Mouse (Mus musculus): ENCODE results near the gene Trp53bp2. TPM values are rescaled to one million over a fixed set of nuclear protein-coding genes. Genes with fewer than 3 reads are reported as not detected.

The Trp53bp2 gene
- polyA plus RNA-seq, 1 experiment from 2014 or later: 27.2 TPM

DNA sequence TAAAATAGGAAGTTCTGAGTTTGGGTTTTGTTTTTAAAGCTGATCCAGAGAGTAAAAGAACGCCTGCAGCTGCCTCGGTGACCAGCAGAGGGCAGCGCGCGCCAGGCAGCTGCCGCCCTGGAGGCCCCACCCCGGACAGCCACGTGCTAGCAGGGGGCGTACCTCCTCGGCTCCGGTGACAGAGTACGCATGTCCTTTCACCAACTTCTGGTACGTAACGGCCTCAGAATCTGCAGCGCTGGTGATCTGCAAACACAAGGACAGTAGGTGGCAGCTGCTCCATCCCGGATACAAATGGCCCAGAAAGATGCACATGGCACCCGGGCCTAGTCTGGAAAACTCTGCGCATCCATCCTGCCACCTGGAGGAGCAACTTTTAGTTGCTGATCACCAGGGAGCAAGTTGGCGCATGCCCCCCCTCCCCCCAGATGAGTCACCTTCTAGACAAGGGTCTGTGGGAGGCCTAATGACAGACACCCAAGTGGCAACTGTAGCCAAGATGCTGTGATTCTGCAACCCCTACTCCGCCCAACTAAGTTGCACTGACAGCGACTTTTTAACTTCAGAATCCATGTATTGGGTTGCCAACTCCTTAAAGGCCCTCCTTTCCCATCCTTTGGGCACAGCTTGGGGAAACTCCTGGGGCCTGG is 81.0 kb downstream of the Trp53bp2 start:
- WGBS: 8% methylated on average over 21 of the region's 21 CpGs
- H3K36me3 ChIP-seq (ENCODE audit: control insufficient read depth, insufficient read depth): peaks cover 5% of the 10 kb centered on the region
- H3K27me3 ChIP-seq (replicated peaks; ENCODE audit: control insufficient read depth, insufficient read depth, low read length): no peaks in the 10 kb centered on the region
- peak overlapping the region; percentile 60 for H3K4me2 ChIP-seq (ENCODE audit: low read length)
- peaks cover 6% of the 10 kb centered on the region for H3K4me1 ChIP-seq (replicated peaks; ENCODE audit: control insufficient read depth, insufficient read depth, low read length)
- H3K9me3 ChIP-seq (ENCODE audit: control insufficient read depth, low read length): no peaks in the 10 kb centered on the region
- H3K4me3 ChIP-seq (replicated peaks; ENCODE audit: low read length): peak overlapping the region; percentile 31
- peak overlapping the region; percentile 7; the same call in 1 of the 2 replicates for H3K9ac ChIP-seq (replicated peaks; ENCODE audit: low read depth, low read length)
- H3K27ac ChIP-seq (ENCODE audit: low read length): no peak overlapping the region
- ATAC-seq: peak; percentile 97

DNA sequence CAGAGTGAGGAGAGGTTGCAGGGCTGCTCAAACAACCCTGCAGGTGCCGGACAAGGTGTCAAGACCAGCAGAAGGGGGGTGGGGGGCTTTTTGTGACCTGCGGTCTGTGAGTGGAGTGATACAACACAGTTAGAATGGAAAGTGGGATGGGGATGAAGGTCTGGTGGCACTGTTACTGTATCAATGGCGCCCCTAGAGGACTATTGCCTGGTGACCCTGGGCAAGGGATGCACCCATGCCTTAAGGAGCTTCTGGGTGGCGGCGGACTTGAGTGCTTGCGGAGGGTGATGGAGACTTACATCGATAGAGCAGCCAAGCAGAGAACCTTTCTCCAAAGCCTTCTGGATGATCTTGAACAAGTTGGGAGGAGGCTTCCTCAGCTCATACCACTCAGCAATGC is 81.6 kb downstream of the Trp53bp2 start:
- Histone ChIP-seq H3K4me2 (ENCODE audit: low read length) (no peak overlapping the region), H3K27ac (ENCODE audit: low read length) (no peak overlapping the region), H3K36me3 (ENCODE audit: control insufficient read depth, insufficient read depth) (no peaks in the 10 kb centered on the region), H3K9me3 (ENCODE audit: control insufficient read depth, low read length) (no peaks in the 10 kb centered on the region), H3K27me3 (replicated peaks; ENCODE audit: control insufficient read depth, insufficient read depth, low read length) (no peaks in the 10 kb centered on the region), H3K4me3 (replicated peaks; ENCODE audit: low read length) (no peak overlapping the region), H3K4me1 (replicated peaks; ENCODE audit: control insufficient read depth, insufficient read depth, low read length) (peaks cover 6% of the 10 kb centered on the region), H3K9ac (replicated peaks; ENCODE audit: low read depth, low read length) (no peak overlapping the region)
- ATAC-seq: no peak
- WGBS: 81% methylated on average over 7 of the region's 7 CpGs

DNA sequence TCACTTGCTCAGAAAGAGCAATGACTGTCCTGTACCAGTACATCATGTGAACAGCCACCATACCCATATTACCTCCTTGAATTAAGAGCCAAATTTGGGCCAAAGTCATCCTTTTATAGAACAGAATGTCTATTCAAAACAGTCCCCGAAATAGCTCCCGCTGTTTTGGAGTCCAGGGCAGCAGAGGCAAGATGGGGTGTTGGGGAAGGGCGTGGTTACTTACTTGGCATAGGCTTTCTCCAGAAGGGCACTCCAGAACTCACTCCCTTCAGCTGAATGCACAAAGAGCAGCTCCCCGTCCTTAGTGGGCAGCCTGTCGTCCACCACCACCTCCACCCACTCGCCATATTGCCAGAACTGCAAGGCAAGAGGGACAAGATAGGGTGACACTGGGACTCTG is 82.9 kb downstream of the Trp53bp2 start:
- Histone ChIP-seq H3K9me3 (ENCODE audit: control insufficient read depth, low read length) (no peaks in the 10 kb centered on the region), H3K27ac (ENCODE audit: low read length) (no peak overlapping the region), H3K27me3 (replicated peaks; ENCODE audit: control insufficient read depth, insufficient read depth, low read length) (no peaks in the 10 kb centered on the region), H3K9ac (replicated peaks; ENCODE audit: low read depth, low read length) (no peak overlapping the region), H3K4me3 (replicated peaks; ENCODE audit: low read length) (no peak overlapping the region), H3K4me1 (replicated peaks; ENCODE audit: control insufficient read depth, insufficient read depth, low read length) (peaks cover 6% of the 10 kb centered on the region), H3K36me3 (ENCODE audit: control insufficient read depth, insufficient read depth) (no peaks in the 10 kb centered on the region), H3K4me2 (ENCODE audit: low read length) (no peak overlapping the region)
- 88% methylated on average over 6 of the region's 6 CpGs for WGBS
- ATAC-seq: no peak

DNA sequence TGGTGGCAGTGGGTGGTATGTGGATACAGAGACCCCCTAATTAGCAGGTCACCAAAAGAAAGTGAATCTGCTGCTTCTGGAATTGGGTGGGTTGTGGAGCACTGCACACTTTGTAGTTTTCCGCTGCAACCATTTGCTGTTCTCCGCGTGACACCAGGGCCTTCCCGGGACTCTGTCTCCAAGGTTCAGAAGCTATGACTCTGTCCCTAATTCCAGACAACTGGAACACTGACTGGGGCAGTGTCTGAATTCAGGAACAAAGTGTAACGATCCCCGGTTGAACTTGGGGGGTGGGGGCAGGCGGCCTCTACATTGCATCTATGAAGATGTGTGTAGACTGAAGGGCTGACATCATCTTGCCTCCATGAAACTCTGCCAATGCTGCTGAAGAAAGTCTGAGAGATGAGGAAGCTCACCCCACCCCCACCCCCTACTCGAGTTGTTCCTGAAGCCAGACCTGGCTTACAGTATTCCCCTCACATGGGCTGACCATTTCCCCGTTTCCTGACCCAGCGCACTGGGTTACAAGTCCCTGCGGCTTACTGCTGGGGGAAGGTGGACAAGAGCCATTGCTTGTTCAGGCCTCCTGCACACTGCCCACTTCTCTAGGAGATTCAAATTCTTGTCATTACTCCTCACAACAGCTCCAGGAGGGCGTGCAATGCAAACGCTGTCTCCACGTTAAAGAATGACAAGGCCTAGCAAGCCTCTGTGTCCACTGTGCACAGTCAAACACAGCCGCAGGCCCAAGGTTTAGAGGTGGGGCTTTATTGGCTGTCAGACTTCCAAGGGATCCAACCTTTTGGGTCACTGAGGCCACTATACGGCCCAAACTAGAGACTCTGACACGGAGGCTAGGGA is 85.5 kb downstream of the Trp53bp2 start:
- no peak for ATAC-seq
- WGBS: 74% methylated on average over 17 of the region's 17 CpGs

DNA sequence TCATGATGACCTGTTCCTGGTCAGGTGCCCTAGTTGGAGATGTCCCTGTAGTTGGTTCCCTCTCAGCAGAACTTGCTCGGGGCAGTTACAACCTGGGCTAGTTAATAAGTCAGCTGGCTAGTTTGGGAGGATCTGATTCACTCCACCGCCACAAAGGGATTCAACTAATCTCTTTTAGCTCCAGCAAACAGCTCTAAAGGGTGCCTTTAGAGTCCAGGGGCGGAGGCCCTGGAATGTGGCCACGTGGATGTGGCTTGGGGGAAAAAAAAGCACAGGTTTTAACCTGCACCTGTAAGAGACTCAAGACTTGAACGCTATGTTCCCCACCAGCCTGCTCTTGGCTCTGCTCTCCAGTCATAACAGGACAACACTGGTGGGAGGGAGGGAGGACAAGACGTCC is 87.7 kb downstream of the Trp53bp2 start:
- H3K9me3 ChIP-seq (ENCODE audit: control insufficient read depth, low read length): no peaks in the 10 kb centered on the region
- no peak overlapping the region for H3K27ac ChIP-seq (ENCODE audit: low read length)
- no peaks in the 10 kb centered on the region for H3K27me3 ChIP-seq (replicated peaks; ENCODE audit: control insufficient read depth, insufficient read depth, low read length)
- no peak overlapping the region for H3K9ac ChIP-seq (replicated peaks; ENCODE audit: low read depth, low read length)
- H3K4me1 ChIP-seq (replicated peaks; ENCODE audit: control insufficient read depth, insufficient read depth, low read length): peaks cover 4% of the 10 kb centered on the region; the same call in 1 of the 2 replicates
- 44% methylated on average over 6 of the region's 6 CpGs for WGBS
- ATAC-seq: no peak
- no peaks in the 10 kb centered on the region for H3K36me3 ChIP-seq (ENCODE audit: control insufficient read depth, insufficient read depth)
- no peak overlapping the region for H3K4me3 ChIP-seq (replicated peaks; ENCODE audit: low read length)
- no peak overlapping the region for H3K4me2 ChIP-seq (ENCODE audit: low read length)

More for the DNA sequence above, 85.5 kb downstream of the Trp53bp2 start:
- H3K9me3 ChIP-seq (ENCODE audit: control insufficient read depth, low read length): no peaks in the 10 kb centered on the region
- no peak overlapping the region for H3K9ac ChIP-seq (replicated peaks; ENCODE audit: low read depth, low read length)
- H3K4me1 ChIP-seq (replicated peaks; ENCODE audit: control insufficient read depth, insufficient read depth, low read length): peaks cover 6% of the 10 kb centered on the region
- H3K36me3 ChIP-seq (ENCODE audit: control insufficient read depth, insufficient read depth): no peaks in the 10 kb centered on the region
- no peak overlapping the region for H3K4me2 ChIP-seq (ENCODE audit: low read length)
- H3K4me3 ChIP-seq (replicated peaks; ENCODE audit: low read length): no peak overlapping the region
- H3K27me3 ChIP-seq (replicated peaks; ENCODE audit: control insufficient read depth, insufficient read depth, low read length): no peaks in the 10 kb centered on the region
- no peak overlapping the region for H3K27ac ChIP-seq (ENCODE audit: low read length)

DNA sequence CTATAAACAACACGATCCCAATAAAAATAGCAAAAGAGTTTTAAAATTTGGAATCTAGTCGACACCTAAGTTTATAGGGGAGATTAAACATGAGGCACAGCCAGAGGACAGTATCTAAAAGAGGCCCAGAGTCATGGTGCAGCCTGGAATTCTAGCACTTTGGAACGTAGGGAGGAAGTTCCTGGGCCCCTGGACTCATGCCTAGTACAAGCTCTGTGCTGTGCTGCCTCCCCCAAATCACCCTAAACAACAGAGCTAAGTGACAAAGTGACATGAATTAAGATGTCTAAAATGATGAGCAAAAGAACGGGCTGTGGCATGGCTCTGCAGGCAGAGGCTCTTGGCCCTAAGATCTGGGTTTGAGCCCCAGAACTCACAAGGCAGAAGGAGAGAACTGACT is 88.8 kb downstream of the Trp53bp2 start:
- Histone ChIP-seq H3K9ac (replicated peaks; ENCODE audit: low read depth, low read length) (no peak overlapping the region), H3K36me3 (ENCODE audit: control insufficient read depth, insufficient read depth) (no peaks in the 10 kb centered on the region), H3K9me3 (ENCODE audit: control insufficient read depth, low read length) (no peaks in the 10 kb centered on the region), H3K4me2 (ENCODE audit: low read length) (no peak overlapping the region), H3K27me3 (replicated peaks; ENCODE audit: control insufficient read depth, insufficient read depth, low read length) (no peaks in the 10 kb centered on the region), H3K4me3 (replicated peaks; ENCODE audit: low read length) (no peak overlapping the region), H3K4me1 (replicated peaks; ENCODE audit: control insufficient read depth, insufficient read depth, low read length) (peaks cover 4% of the 10 kb centered on the region; the same call in 1 of the 2 replicates), H3K27ac (ENCODE audit: low read length) (no peak overlapping the region)
- WGBS: 72% methylated on average over 4 of the region's 4 CpGs
- ATAC-seq: no peak

DNA sequence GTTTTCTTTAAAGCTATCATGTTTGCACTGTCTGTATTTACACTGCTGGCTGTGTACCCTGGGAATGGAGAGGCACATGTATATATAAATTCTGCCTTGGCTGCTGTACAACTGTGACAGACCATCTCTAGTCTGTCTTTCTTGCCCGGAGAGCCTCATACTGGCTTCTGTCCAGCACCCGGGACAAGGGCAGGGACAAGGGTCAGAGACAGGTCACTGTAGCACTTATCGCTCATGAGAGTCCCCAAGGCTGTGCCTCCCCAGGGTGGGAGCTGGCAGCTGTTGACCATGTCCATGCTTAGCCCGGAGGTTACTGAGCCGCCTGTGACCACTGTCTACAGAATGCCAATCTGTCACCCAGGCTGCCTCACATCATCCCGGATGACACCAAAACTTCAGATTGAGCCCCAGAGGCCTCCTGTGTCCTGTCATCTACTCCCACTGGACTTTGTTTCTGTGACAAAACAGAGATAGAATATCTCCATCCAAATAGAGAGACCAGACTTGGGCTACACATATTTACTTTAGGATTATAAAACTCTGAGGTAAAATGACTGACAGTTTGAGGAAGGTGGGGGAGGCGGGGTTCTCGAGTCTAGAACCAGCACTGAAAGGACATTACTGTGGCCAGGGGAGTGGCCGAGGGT is 90.6 kb downstream of the Trp53bp2 start:
- Histone ChIP-seq H3K9ac (replicated peaks; ENCODE audit: low read depth, low read length) (no peak overlapping the region), H3K27ac (ENCODE audit: low read length) (no peak overlapping the region), H3K9me3 (ENCODE audit: control insufficient read depth, low read length) (no peaks in the 10 kb centered on the region), H3K4me1 (replicated peaks; ENCODE audit: control insufficient read depth, insufficient read depth, low read length) (peaks cover 4% of the 10 kb centered on the region), H3K4me3 (replicated peaks; ENCODE audit: low read length) (no peak overlapping the region), H3K27me3 (replicated peaks; ENCODE audit: control insufficient read depth, insufficient read depth, low read length) (no peaks in the 10 kb centered on the region), H3K36me3 (ENCODE audit: control insufficient read depth, insufficient read depth) (no peaks in the 10 kb centered on the region), H3K4me2 (ENCODE audit: low read length) (no peak overlapping the region)
- ATAC-seq: no peak
- WGBS: 84% methylated on average over 9 of the region's 9 CpGs

DNA sequence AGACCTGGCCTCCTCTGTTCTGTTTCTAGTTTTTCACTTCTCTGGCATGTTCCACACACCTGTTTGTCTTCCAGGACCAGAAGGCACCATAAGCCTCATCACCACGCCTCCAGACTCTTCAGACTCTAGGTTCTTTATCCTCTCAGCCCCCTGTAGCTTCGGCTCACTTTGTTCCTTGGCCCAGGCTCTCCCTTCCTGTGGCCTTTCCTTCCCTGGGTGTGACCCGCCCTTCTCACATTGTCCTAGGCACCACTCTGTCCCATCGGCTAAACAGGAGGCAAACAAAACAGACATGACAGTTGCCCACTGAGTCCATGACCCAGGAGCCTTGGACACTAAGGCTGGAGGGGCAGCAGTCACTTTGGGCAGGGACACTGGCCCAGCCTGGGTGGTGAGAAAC is 91.3 kb downstream of the Trp53bp2 start:
- Histone ChIP-seq H3K9ac (replicated peaks; ENCODE audit: low read depth, low read length) (no peak overlapping the region), H3K4me3 (replicated peaks; ENCODE audit: low read length) (no peak overlapping the region), H3K27ac (ENCODE audit: low read length) (no peak overlapping the region), H3K4me2 (ENCODE audit: low read length) (no peak overlapping the region), H3K4me1 (replicated peaks; ENCODE audit: control insufficient read depth, insufficient read depth, low read length) (peaks cover 6% of the 10 kb centered on the region), H3K36me3 (ENCODE audit: control insufficient read depth, insufficient read depth) (no peaks in the 10 kb centered on the region), H3K27me3 (replicated peaks; ENCODE audit: control insufficient read depth, insufficient read depth, low read length) (no peaks in the 10 kb centered on the region), H3K9me3 (ENCODE audit: control insufficient read depth, low read length) (no peaks in the 10 kb centered on the region)
- WGBS: 65% methylated on average over 4 of the region's 4 CpGs
- no peak for ATAC-seq

DNA sequence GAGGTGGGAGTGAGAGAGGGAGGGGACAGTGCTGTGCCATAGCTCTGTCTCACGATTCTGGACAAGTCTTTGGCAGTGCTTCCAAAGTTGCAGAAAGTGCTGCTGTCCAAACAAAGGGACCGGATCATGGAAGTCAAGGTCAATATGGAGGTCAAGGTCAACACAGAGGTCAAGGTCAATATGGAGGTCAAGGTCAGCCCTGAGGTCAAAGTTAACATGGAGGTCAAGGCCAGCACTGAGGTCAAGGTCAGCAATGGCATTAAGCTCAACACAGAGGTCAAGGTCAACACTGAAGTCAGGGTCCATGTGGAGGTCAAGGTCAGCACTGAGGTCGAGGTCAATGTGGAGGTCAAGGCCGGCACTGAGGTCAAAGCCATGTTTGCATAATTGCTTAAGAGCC is 91.9 kb downstream of the Trp53bp2 start:
- ATAC-seq: no peak
- Histone ChIP-seq H3K9me3 (ENCODE audit: control insufficient read depth, low read length) (no peaks in the 10 kb centered on the region), H3K4me3 (replicated peaks; ENCODE audit: low read length) (no peak overlapping the region), H3K27ac (ENCODE audit: low read length) (no peak overlapping the region), H3K4me2 (ENCODE audit: low read length) (no peak overlapping the region), H3K4me1 (replicated peaks; ENCODE audit: control insufficient read depth, insufficient read depth, low read length) (peaks cover 6% of the 10 kb centered on the region), H3K9ac (replicated peaks; ENCODE audit: low read depth, low read length) (no peak overlapping the region), H3K27me3 (replicated peaks; ENCODE audit: control insufficient read depth, insufficient read depth, low read length) (no peaks in the 10 kb centered on the region), H3K36me3 (ENCODE audit: control insufficient read depth, insufficient read depth) (no peaks in the 10 kb centered on the region)
- 93% methylated on average over 4 of the region's 4 CpGs for WGBS

All from forebrain, embryonic 16.5 days (tissue).